18 mouse cellular contexts compared by ENCODE assay signal in the genomic region with DNA sequence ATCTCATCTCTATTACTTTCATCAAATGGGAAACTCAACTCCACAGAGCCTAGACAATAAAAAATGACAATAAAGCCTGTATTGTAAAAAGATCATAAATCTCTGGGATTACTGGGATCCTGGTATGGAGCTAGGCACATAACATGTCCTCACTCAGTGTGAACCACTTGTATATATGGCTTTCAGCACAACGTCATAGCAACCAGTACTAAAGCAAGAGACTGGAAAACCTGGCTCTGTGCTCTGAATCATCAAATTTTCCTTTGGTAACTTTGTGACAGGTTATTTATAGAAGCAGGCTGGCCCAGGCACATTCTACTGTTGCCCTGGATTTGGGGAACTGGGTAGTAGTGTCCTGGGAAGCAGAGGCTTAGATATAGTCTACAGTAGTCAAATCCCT. TPM values are rescaled to one million over a fixed set of nuclear protein-coding genes. Genes with fewer than 3 reads are reported as not detected.
A peak's percentile ranks its signal among the peaks of the same experiment; 100 is the strongest.
DNase-seq lines count a peak whose midpoint lies in the region; ATAC-seq and TF ChIP-seq lines count a peak whose summit lies in the region.
"Had no signal": no experiment of that assay in that cellular context is flagged by ENCODE, and none has a peak within 500 bp of the region (broad histone marks: within the 10 kb centered on the region; RNA-seq: fewer than 3 reads in every experiment).

No protein-coding gene starts in this region.

- no peak for DNase-seq in heart, adult 2 months
- no peak for DNase-seq in heart, postnatal 36 days
- DNase-seq in cerebellum, adult 11-12 months = no peak
- DNase-seq: adrenal gland, adult 8-10 months; cerebellum, adult 9-10 months; lung, adult 18-20 months; lung, postnatal 4 days; right cerebral cortex, postnatal 14 days had no signal

- no peaks in the 10 kb centered on the region for H3K9me3 ChIP-seq in embryonic facial prominence, embryonic 15.5 days (replicated peaks)
- H3K9me3 ChIP-seq in heart, embryonic 15.5 days (replicated peaks) = no peaks in the 10 kb centered on the region
- H3K9me3 ChIP-seq in stomach, embryonic 16.5 days (replicated peaks; ENCODE audit: control insufficient read depth, low read length) = no peaks in the 10 kb centered on the region
- no peaks in the 10 kb centered on the region for H3K9me3 ChIP-seq in forebrain, embryonic 16.5 days (ENCODE audit: control insufficient read depth, low read length)
- H3K9me3 ChIP-seq: forebrain, embryonic 10.5 days; G1E; limb, embryonic 12.5 days had no signal

- no peak overlapping the region for H3K9ac ChIP-seq in heart, adult 2 months (ENCODE audit: low read depth, low read length)
- no peak overlapping the region for H3K9ac ChIP-seq in embryonic facial prominence, embryonic 15.5 days
- H3K9ac ChIP-seq in heart, embryonic 15.5 days = no peak overlapping the region
- H3K9ac ChIP-seq in stomach, embryonic 16.5 days (ENCODE audit: low read length) = no peak overlapping the region
- no peak overlapping the region for H3K9ac ChIP-seq in forebrain, embryonic 16.5 days (replicated peaks; ENCODE audit: low read depth, low read length)
- H3K9ac ChIP-seq: limb, embryonic 12.5 days had no signal

- 53% methylated on average over 1 of the region's 1 CpGs for WGBS in heart, adult 2 months
- 48% methylated on average over 1 of the region's 1 CpGs for WGBS in embryonic facial prominence, embryonic 15.5 days
- 36% methylated on average over 1 of the region's 1 CpGs for WGBS in heart, embryonic 15.5 days
- 66% methylated on average over 1 of the region's 1 CpGs for WGBS in stomach, embryonic 16.5 days
- WGBS in forebrain, embryonic 16.5 days = 80% methylated on average over 1 of the region's 1 CpGs

- TF ChIP-seq POLR2A in heart, adult 2 months (IDR thresholded peaks at IDR 0.05; ENCODE audit: insufficient read depth, low read depth, low read length) = no peak

- H3K36me3 ChIP-seq in heart, adult 2 months (ENCODE audit: control insufficient read depth, insufficient read depth, low read length) = no peaks in the 10 kb centered on the region
- no peaks in the 10 kb centered on the region for H3K36me3 ChIP-seq in embryonic facial prominence, embryonic 15.5 days
- H3K36me3 ChIP-seq in heart, embryonic 15.5 days = no peaks in the 10 kb centered on the region
- H3K36me3 ChIP-seq in stomach, embryonic 16.5 days (ENCODE audit: control insufficient read depth, insufficient read depth, low read length) = no peaks in the 10 kb centered on the region
- no peaks in the 10 kb centered on the region for H3K36me3 ChIP-seq in forebrain, embryonic 16.5 days (ENCODE audit: control insufficient read depth, insufficient read depth)
- H3K36me3 ChIP-seq: forebrain, embryonic 10.5 days; G1E; limb, embryonic 12.5 days had no signal

- TF ChIP-seq EP300 in heart, adult 2 months (IDR thresholded peaks at IDR 0.05; ENCODE audit: insufficient read depth, low read depth, low read length) = no peak

- no peaks in the 10 kb centered on the region for H3K27me3 ChIP-seq in heart, adult 2 months (ENCODE audit: control insufficient read depth, insufficient read depth, low read length)
- H3K27me3 ChIP-seq in embryonic facial prominence, embryonic 15.5 days = no peaks in the 10 kb centered on the region
- H3K27me3 ChIP-seq in heart, embryonic 15.5 days = no peaks in the 10 kb centered on the region
- H3K27me3 ChIP-seq in stomach, embryonic 16.5 days (ENCODE audit: control insufficient read depth, insufficient read depth, low read length) = no peaks in the 10 kb centered on the region
- no peaks in the 10 kb centered on the region for H3K27me3 ChIP-seq in forebrain, embryonic 16.5 days (replicated peaks; ENCODE audit: control insufficient read depth, insufficient read depth, low read length)
- H3K27me3 ChIP-seq: limb, embryonic 12.5 days had no signal

- no peak for TF ChIP-seq CTCF in heart, adult 2 months (IDR thresholded peaks at IDR 0.05)

- peak overlapping the region; percentile 65 for H3K27ac ChIP-seq in heart, adult 2 months
- 0 out of 2 replicates have a peak overlapping the region, but pooled peaks have one; percentile 24 for H3K27ac ChIP-seq in embryonic facial prominence, embryonic 15.5 days (replicated peaks)
- peak overlapping the region; percentile 57 for H3K27ac ChIP-seq in heart, embryonic 15.5 days
- H3K27ac ChIP-seq in stomach, embryonic 16.5 days (ENCODE audit: low read length) = no peak overlapping the region
- H3K27ac ChIP-seq in forebrain, embryonic 16.5 days (ENCODE audit: low read length) = no peak overlapping the region
- H3K27ac ChIP-seq: forebrain, embryonic 10.5 days; layer of hippocampus, adult 2 months; left cerebral cortex, adult 2 months; limb, embryonic 12.5 days had no signal

- intact Hi-C loops in heart, adult 2 months (cut with DNase I) = no loop called here
- intact Hi-C loops in heart, postnatal 36 days (cut with DNase I) = no loop called here

- H3K4me2 ChIP-seq in embryonic facial prominence, embryonic 15.5 days (replicated peaks) = no peak overlapping the region
- no peak overlapping the region for H3K4me2 ChIP-seq in heart, embryonic 15.5 days
- H3K4me2 ChIP-seq in stomach, embryonic 16.5 days (ENCODE audit: low read depth, low read length) = no peak overlapping the region
- no peak overlapping the region for H3K4me2 ChIP-seq in forebrain, embryonic 16.5 days (ENCODE audit: low read length)
- H3K4me2 ChIP-seq: limb, embryonic 12.5 days; midbrain, embryonic 11.5 days had no signal

- 0 out of 2 replicates have a peak, but pooled peaks cover 2% of the 10 kb centered on the region for H3K4me1 ChIP-seq in heart, adult 2 months (ENCODE audit: control insufficient read depth, insufficient read depth, low read length)
- peaks cover 6% of the 10 kb centered on the region for H3K4me1 ChIP-seq in embryonic facial prominence, embryonic 15.5 days
- H3K4me1 ChIP-seq in heart, embryonic 15.5 days (replicated peaks) = peaks cover 14% of the 10 kb centered on the region
- H3K4me1 ChIP-seq in stomach, embryonic 16.5 days (ENCODE audit: control insufficient read depth, insufficient read depth, low read length) = no peaks in the 10 kb centered on the region
- H3K4me1 ChIP-seq in forebrain, embryonic 16.5 days (replicated peaks; ENCODE audit: control insufficient read depth, insufficient read depth, low read length) = peaks cover 2% of the 10 kb centered on the region; the same call in 1 of the 2 replicates

- peak; percentile 60; the same call in 1 of the 2 replicates for ATAC-seq in embryonic facial prominence, embryonic 15.5 days (ENCODE audit: insufficient number of reproducible peaks, low FRiP score, low TSS enrichment, low read depth)
- ATAC-seq in heart, embryonic 15.5 days (replicated peaks; ENCODE audit: insufficient number of reproducible peaks, insufficient read depth, low FRiP score, low read depth) = no peak; the same call in 1 of the 2 replicates
- ATAC-seq in stomach, embryonic 16.5 days (ENCODE audit: insufficient read depth, low FRiP score) = peak; percentile 58; the same call in 1 of the 2 replicates
- ATAC-seq in forebrain, embryonic 16.5 days = no peak

- no peaks in the 10 kb centered on the region for H3K79me2 ChIP-seq in heart, adult 2 months (replicated peaks; ENCODE audit: control insufficient read depth, insufficient read depth, low read length)

- no peak overlapping the region for H3K4me3 ChIP-seq in heart, adult 2 months
- H3K4me3 ChIP-seq in embryonic facial prominence, embryonic 15.5 days (replicated peaks) = no peak overlapping the region
- no peak overlapping the region for H3K4me3 ChIP-seq in heart, embryonic 15.5 days
- no peak overlapping the region for H3K4me3 ChIP-seq in stomach, embryonic 16.5 days (replicated peaks; ENCODE audit: low read length)
- H3K4me3 ChIP-seq in forebrain, embryonic 16.5 days (replicated peaks; ENCODE audit: low read length) = no peak overlapping the region
- H3K4me3 ChIP-seq: forebrain, embryonic 10.5 days; layer of hippocampus, adult 2 months; left cerebral cortex, adult 2 months; limb, embryonic 12.5 days had no signal

RNA-seq across cellular contexts. Expression of gene Serbp1, which starts 14.5 kb away (rescaled TPM):
- total RNA-seq in heart, adult 2 months (2021) = 100 to 1,000 TPM; 196 to 227 TPM
- polyA plus RNA-seq in heart, adult 2 months (2012; rRNA removed) = 53.6 and 62.3 TPM in 2 replicates
- total RNA-seq in heart, postnatal 36 days (2021) = 100 to 1,000 TPM; 201 to 234 TPM
- polyA plus RNA-seq in embryonic facial prominence, embryonic 15.5 days (2015; fragmentation: Nextera tagmentation; extraction: Ambion mirVana) = 399 and 435 TPM in 2 replicates
- polyA plus RNA-seq in heart, embryonic 15.5 days (2015; fragmentation: Nextera tagmentation; extraction: Ambion mirVana) = 292 and 296 TPM in 2 replicates
- polyA plus RNA-seq in stomach, embryonic 16.5 days (2015; fragmentation: Nextera tagmentation; extraction: Ambion mirVana) = 277 and 295 TPM in 2 replicates
- 291 and 315 TPM in 2 replicates for polyA plus RNA-seq in forebrain, embryonic 16.5 days (2015; fragmentation: Nextera tagmentation; extraction: Ambion mirVana)

Comparison
In these comparisons a context has a peak if more than half of its experiments do, and no peak if none do; other contexts are left out.
1. H3K27ac ChIP-seq: peak in heart, adult 2 months (single experiment), embryonic facial prominence, embryonic 15.5 days (single experiment) and heart, embryonic 15.5 days (single experiment); none in stomach, embryonic 16.5 days (single experiment) and forebrain, embryonic 16.5 days (single experiment).
2. ATAC-seq: peak in embryonic facial prominence, embryonic 15.5 days (single experiment) and stomach, embryonic 16.5 days (single experiment); none in heart, embryonic 15.5 days (single experiment) and forebrain, embryonic 16.5 days (single experiment).